Mouse (Mus musculus) lung, adult 18-20 months (tissue): ENCODE results near the gene Surf4.
"Not testable (repeated sequence)": the region's sequence is repeated elsewhere in the genome, so short reads cannot be mapped to it uniquely, and the experiment has no call there.

ENCODE experiments used
- DNase-seq, 2 experiments: peaks; one replicate each; pipeline ENCODE4 v3.0.0; 2022; ENCODE audit warnings: mixed read lengths in 2 of 2

The Surf4 gene

GRCm38 (mm10) chr2:26901834-26902400 lies 31.8 kb downstream of the Surf4 start:
- DNase-seq = no peak

GRCm38 (mm10) chr2:26900731-26901130 lies 33.0 kb downstream of the Surf4 start:
- DNase-seq = no peak

- DNase-seq = no peak
Observed at GRCm38 (mm10) chr2:26895898-26896297, 37.8 kb downstream of the Surf4 start.

GRCm38 (mm10) chr2:26886170-26886569 lies 47.6 kb downstream of the Surf4 start:
- DNase-seq = not testable (repeated sequence)

- not testable (repeated sequence) for DNase-seq
Observed at GRCm38 (mm10) chr2:26885541-26885940, 48.2 kb downstream of the Surf4 start.

- no peak for DNase-seq
Observed at GRCm38 (mm10) chr2:26878571-26878970, 55.2 kb downstream of the Surf4 start.

GRCm38 (mm10) chr2:26870666-26871065 lies 63.1 kb downstream of the Surf4 start:
- DNase-seq = no peak
